Mouse (Mus musculus): ENCODE data around the gene 4933415A04Rik.

- TF ChIP-seq TAL1 (IDR thresholded peaks at IDR 0.05; ENCODE audit: low read length), result no peak
- TF ChIP-seq GATA1 (IDR thresholded peaks at IDR 0.05; ENCODE audit: low read length), result no peak
These were observed 51.6 kb downstream of the 4933415A04Rik start for GRCm38 (mm10) chr11:43638486-43638885.

Measured in erythroblast, embryonic 14.5 days (primary cell).